7 mouse cellular contexts compared by ENCODE assay signal in genomic region chr8:122234055-122234454, GRCm38 (mm10). TPM values are rescaled to one million over a fixed set of nuclear protein-coding genes. Genes with fewer than 3 reads are reported as not detected.
A peak's percentile ranks its signal among the peaks of the same experiment; 100 is the strongest.
DNase-seq lines count a peak whose midpoint lies in the region; ATAC-seq lines count a peak whose summit lies in the region.

No protein-coding gene starts in this region.

- peak; percentile 50 for DNase-seq in right cerebral cortex, adult 18-20 months
- no peak for DNase-seq in right cerebral cortex, postnatal 25 days
- DNase-seq in cerebellum, adult 9-11 months, result peak; percentile 64
- DNase-seq in heart, adult 9 months (ENCODE audit: low spot score in 2 of 2), result peak; percentile 72 to 77
- DNase-seq in kidney, postnatal 36 days, result peak; percentile 26 to 67
- peak; percentile 66 for DNase-seq in retina, embryonic 14.5 days (ENCODE audit: low spot score)

- ATAC-seq in inflammation-experienced regulatory T-cells, adult 6 months, result no peak

RNA-seq across cellular contexts. Expression of gene Zfpm1, which starts 47.9 kb away (rescaled TPM):
- polyA plus RNA-seq in inflammation-experienced regulatory T-cells, adult 6 months (2017; shearing (Covaris generic)), result 1 to 10 TPM in 2 of 3 experiments, under 1 TPM in 1; 0.65 to 2.6 (median 1.3) TPM
